Mouse (Mus musculus) thymus, postnatal 36 days (tissue): Measurements from ENCODE around the gene Atp13a3.
A peak's percentile ranks its signal among the peaks of the same experiment; 100 is the strongest.
"Not testable (repeated sequence)": the region's sequence is repeated elsewhere in the genome, so short reads cannot be mapped to it uniquely, and the experiment has no call there.

Experiments
- DNase-seq, 2 experiments: peaks; one replicate each; pipeline ENCODE4 v3.0.0; 2022; ENCODE audit warnings: mixed read lengths in 2 of 2

The Atp13a3 gene

GRCm38 (mm10) chr16:30410914-30411313 is 5.1 kb upstream of the Atp13a3 start:
- no peak for DNase-seq

- no peak for DNase-seq
These were observed 1.7 kb upstream of the Atp13a3 start for GRCm38 (mm10) chr16:30407513-30407912.

- no peak for DNase-seq
These were observed 2.2 kb downstream of the Atp13a3 start for GRCm38 (mm10) chr16:30403528-30403927.

GRCm38 (mm10) chr16:30397127-30398057 is 8.4 kb downstream of the Atp13a3 start:
- no peak for DNase-seq

GRCm38 (mm10) chr16:30395136-30395535 is 10.6 kb downstream of the Atp13a3 start:
- no peak for DNase-seq

GRCm38 (mm10) chr16:30390650-30391340 is 15.0 kb downstream of the Atp13a3 start:
- DNase-seq = no peak

- peak; percentile 50 to 73 for DNase-seq
These were observed 15.7 kb downstream of the Atp13a3 start for GRCm38 (mm10) chr16:30389831-30390649.

GRCm38 (mm10) chr16:30389210-30389684 is 16.5 kb downstream of the Atp13a3 start:
- DNase-seq = peak; percentile 81 to 88

GRCm38 (mm10) chr16:30388522-30389209 is 17.1 kb downstream of the Atp13a3 start:
- DNase-seq = peak; percentile 93 to 97

GRCm38 (mm10) chr16:30387871-30388460 is 17.8 kb downstream of the Atp13a3 start:
- DNase-seq = peak; percentile 44 to 66

- DNase-seq = peak in 1 of 2 experiments; percentile 35
These were observed 18.8 kb downstream of the Atp13a3 start for GRCm38 (mm10) chr16:30386911-30387439.

GRCm38 (mm10) chr16:30385531-30385930 is 20.2 kb downstream of the Atp13a3 start:
- no peak for DNase-seq

GRCm38 (mm10) chr16:30376237-30376636 is 29.5 kb downstream of the Atp13a3 start:
- no peak for DNase-seq

GRCm38 (mm10) chr16:30374927-30375326 is 30.8 kb downstream of the Atp13a3 start:
- DNase-seq = no peak

- no peak for DNase-seq
These were observed 31.5 kb downstream of the Atp13a3 start for GRCm38 (mm10) chr16:30374266-30374665.

GRCm38 (mm10) chr16:30373286-30373685 is 32.5 kb downstream of the Atp13a3 start:
- DNase-seq = not testable (repeated sequence)

- no peak for DNase-seq
These were observed 38.4 kb downstream of the Atp13a3 start for GRCm38 (mm10) chr16:30367395-30367794.

- no peak for DNase-seq
These were observed 41.2 kb downstream of the Atp13a3 start for GRCm38 (mm10) chr16:30364604-30365003.

GRCm38 (mm10) chr16:30362528-30362927 is 43.2 kb downstream of the Atp13a3 start:
- DNase-seq = no peak

- not testable (repeated sequence) for DNase-seq
These were observed 52.3 kb downstream of the Atp13a3 start for GRCm38 (mm10) chr16:30353489-30353888.

- no peak for DNase-seq
These were observed 91.5 kb downstream of the Atp13a3 start for GRCm38 (mm10) chr16:30314236-30314635.
